Mouse (Mus musculus): Measurements from ENCODE around the gene Lpcat1.

The Lpcat1 gene

GRCm38 (mm10) chr13:73446943-73447342, 20.1 kb upstream of the Lpcat1 start:
- DNase-seq, result no peak

GRCm38 (mm10) chr13:73447478-73447877, 19.5 kb upstream of the Lpcat1 start:
- no peak for DNase-seq

- DNase-seq, result no peak
Observed at GRCm38 (mm10) chr13:73448201-73448600, 18.8 kb upstream of the Lpcat1 start.

GRCm38 (mm10) chr13:73448723-73449122, 18.3 kb upstream of the Lpcat1 start:
- DNase-seq, result no peak

- DNase-seq, result no peak
Observed at GRCm38 (mm10) chr13:73453503-73454217, 13.3 kb upstream of the Lpcat1 start.

- no peak for DNase-seq
Observed at GRCm38 (mm10) chr13:73455328-73455727, 11.7 kb upstream of the Lpcat1 start.

GRCm38 (mm10) chr13:73457301-73457700, 9.7 kb upstream of the Lpcat1 start:
- DNase-seq, result no peak

GRCm38 (mm10) chr13:73457741-73458140, 9.3 kb upstream of the Lpcat1 start:
- DNase-seq, result no peak

GRCm38 (mm10) chr13:73458719-73459118, 8.3 kb upstream of the Lpcat1 start:
- DNase-seq, result no peak

GRCm38 (mm10) chr13:73459189-73459850, 7.7 kb upstream of the Lpcat1 start:
- DNase-seq, result no peak

- DNase-seq, result no peak
Observed at GRCm38 (mm10) chr13:73461551-73461950, 5.4 kb upstream of the Lpcat1 start.

- no peak for DNase-seq
Observed at GRCm38 (mm10) chr13:73465156-73465555, 1.8 kb upstream of the Lpcat1 start.

GRCm38 (mm10) chr13:73466411-73466810, 586 bp upstream of the Lpcat1 start:
- no peak for DNase-seq

- DNase-seq, result peak; percentile 22
Observed at GRCm38 (mm10) chr13:73467421-73468237, 632 bp downstream of the Lpcat1 start.

GRCm38 (mm10) chr13:73468834-73469233, 1.8 kb downstream of the Lpcat1 start:
- DNase-seq, result no peak

- DNase-seq, result peak; percentile 24
Observed at GRCm38 (mm10) chr13:73469257-73469967, 2.4 kb downstream of the Lpcat1 start.

- no peak for DNase-seq
Observed at GRCm38 (mm10) chr13:73472481-73472880, 5.5 kb downstream of the Lpcat1 start.

GRCm38 (mm10) chr13:73473746-73474145, 6.7 kb downstream of the Lpcat1 start:
- no peak for DNase-seq

- no peak for DNase-seq
Observed at GRCm38 (mm10) chr13:73474163-73474562, 7.2 kb downstream of the Lpcat1 start.

GRCm38 (mm10) chr13:73475058-73475980, 8.3 kb downstream of the Lpcat1 start:
- no peak for DNase-seq

- no peak for DNase-seq
Observed at GRCm38 (mm10) chr13:73476259-73476658, 9.3 kb downstream of the Lpcat1 start.

GRCm38 (mm10) chr13:73476796-73477195, 9.8 kb downstream of the Lpcat1 start:
- no peak for DNase-seq

Measured in thymus, postnatal 25 days (tissue).